Mouse (Mus musculus) mouse embryonic stem cell (cell line): ENCODE results near the gene Noxo1.

Source experiments
- in situ Hi-C, 2 experiments: fragments of 300-500 bp; cut with MboI; formaldehyde crosslinking; loops; 1 replicate in 1 of 2; 3 replicates in 1 of 2; pipeline ENCODE4 v1.14.3; 2019 to 2020; ENCODE audit warnings: low sequenced_read_pairs in 2 of 2, low pct_unique_long_range_greater_than_20kb in 1 of 2, mixed read lengths in 1 of 2; ENCODE audit not compliant: unreplicated experiment in 1 of 2

Noxo1 gene

GRCm38 (mm10) chr17:24732233-24732935 lies 36.4 kb downstream of the Noxo1 start:
- in situ Hi-C loops = no loop called here

GRCm38 (mm10) chr17:24733434-24734050 lies 37.5 kb downstream of the Noxo1 start:
- in situ Hi-C loops = no loop called here

GRCm38 (mm10) chr17:24734513-24734912 lies 38.5 kb downstream of the Noxo1 start:
- in situ Hi-C loops = no loop called here

- in situ Hi-C loops = no loop called here
Observed at GRCm38 (mm10) chr17:24735446-24735845, 39.4 kb downstream of the Noxo1 start.

GRCm38 (mm10) chr17:24736330-24737051 lies 40.5 kb downstream of the Noxo1 start, which contains the start of gene Msrb1:
Msrb1 (plus strand) TSS chr17:24736642.
- in situ Hi-C loops = no loop called here

GRCm38 (mm10) chr17:24737135-24737810 lies 41.2 kb downstream of the Noxo1 start:
- in situ Hi-C loops = no loop called here

GRCm38 (mm10) chr17:24738238-24738637 lies 42.2 kb downstream of the Noxo1 start:
- in situ Hi-C loops = no loop called here

GRCm38 (mm10) chr17:24739926-24740325 lies 43.9 kb downstream of the Noxo1 start:
- in situ Hi-C loops = no loop called here

GRCm38 (mm10) chr17:24742307-24742706 lies 46.3 kb downstream of the Noxo1 start:
- in situ Hi-C loops = no loop called here

GRCm38 (mm10) chr17:24743896-24744295 lies 47.9 kb downstream of the Noxo1 start:
- in situ Hi-C loops = no loop called here

- in situ Hi-C loops = no loop called here
Observed at GRCm38 (mm10) chr17:24744381-24744780, 48.3 kb downstream of the Noxo1 start.

- in situ Hi-C loops = no loop called here
Observed at GRCm38 (mm10) chr17:24745526-24746497, 49.8 kb downstream of the Noxo1 start.

GRCm38 (mm10) chr17:24746986-24747385 lies 51.0 kb downstream of the Noxo1 start:
- in situ Hi-C loops = no loop called here
